Mouse (Mus musculus) right cerebral cortex, adult 2 months (tissue): ENCODE measurements around the gene 4931428F04Rik.
"Not testable (repeated sequence)": the region's sequence is repeated elsewhere in the genome, so short reads cannot be mapped to it uniquely, and the experiment has no call there.

Experiments used
- DNase-seq, 2 experiments: peaks; one replicate each; pipeline ENCODE4 v3.0.0; 2021 to 2022; ENCODE audit warnings: low spot score in 2 of 2

The 4931428F04Rik gene

GRCm38 (mm10) chr8:105261326-105261980, 28.2 kb downstream of the 4931428F04Rik start:
- no peak for DNase-seq

GRCm38 (mm10) chr8:105260371-105261099, 29.1 kb downstream of the 4931428F04Rik start:
- DNase-seq, result no peak

GRCm38 (mm10) chr8:105259721-105260320, 29.8 kb downstream of the 4931428F04Rik start:
- DNase-seq, result peak; percentile 63 to 67

GRCm38 (mm10) chr8:105258911-105259720, 30.5 kb downstream of the 4931428F04Rik start:
- no peak for DNase-seq

GRCm38 (mm10) chr8:105257318-105258114, 32.1 kb downstream of the 4931428F04Rik start:
- no peak for DNase-seq

GRCm38 (mm10) chr8:105254966-105255350, 34.7 kb downstream of the 4931428F04Rik start, which contains the start of gene B3gnt9:
Gene B3gnt9, minus strand, starts transcription at chr8:105255153.
- no peak for DNase-seq

- peak; percentile 88 to 92 for DNase-seq
Observed at GRCm38 (mm10) chr8:105254152-105254965, 35.3 kb downstream of the 4931428F04Rik start.

GRCm38 (mm10) chr8:105253766-105254151, 35.9 kb downstream of the 4931428F04Rik start:
- no peak for DNase-seq

GRCm38 (mm10) chr8:105252680-105253537, 36.8 kb downstream of the 4931428F04Rik start:
- DNase-seq, result no peak

GRCm38 (mm10) chr8:105251954-105252353, 37.7 kb downstream of the 4931428F04Rik start:
- DNase-seq, result no peak

- DNase-seq, result no peak
Observed at GRCm38 (mm10) chr8:105241016-105241415, 48.6 kb downstream of the 4931428F04Rik start.

GRCm38 (mm10) chr8:105237442-105238142, 52.1 kb downstream of the 4931428F04Rik start:
- no peak for DNase-seq

- DNase-seq, result no peak
Observed at GRCm38 (mm10) chr8:105235206-105235605, 54.5 kb downstream of the 4931428F04Rik start.

GRCm38 (mm10) chr8:105233126-105233935, 56.3 kb downstream of the 4931428F04Rik start:
- no peak for DNase-seq

- DNase-seq, result not testable (repeated sequence)
Observed at GRCm38 (mm10) chr8:105232321-105232693, 57.4 kb downstream of the 4931428F04Rik start.

- no peak for DNase-seq
Observed at GRCm38 (mm10) chr8:105231503-105232320, 58.0 kb downstream of the 4931428F04Rik start.
